Mouse (Mus musculus) lung, adult 2 months (tissue): ENCODE data around the gene Cdc25b.

Experiments
- CTCF ChIP-seq: fragments of 200-500 bp; IDR thresholded peaks from 2 replicates; pipeline ENCODE4 v1.5.1; 2011; ENCODE audit warnings: mild to moderate bottlenecking, low read length, control low read depth; ENCODE audit not compliant: insufficient read depth
- POLR2A ChIP-seq: fragments of 200-500 bp; IDR thresholded peaks from 2 replicates; pipeline ENCODE4 v1.6.1; 2011; ENCODE audit warnings: low read depth, mild to moderate bottlenecking, control low read depth, low read length, borderline replicate concordance; ENCODE audit errors: extremely low read depth

GRCm38 (mm10) chr2:131145536-131145935 is 41.2 kb upstream of the Cdc25b start:
- TF ChIP-seq POLR2A (no peak), CTCF (no peak)
